Mouse (Mus musculus): Measurements from ENCODE around the gene 1700123L14Rik. TPM values are rescaled to one million over a fixed set of nuclear protein-coding genes. Genes with fewer than 3 reads are reported as not detected.
A peak's percentile ranks its signal among the peaks of the same experiment; 100 is the strongest.
"Not testable (repeated sequence)": the region's sequence is repeated elsewhere in the genome, so short reads cannot be mapped to it uniquely, and the experiment has no call there.

Gene 1700123L14Rik
- not detected for total RNA-seq (2021)
- long read RNA-seq, experiment 1, result 0 reads
- long read RNA-seq, experiment 2, result 0 reads

DNA sequence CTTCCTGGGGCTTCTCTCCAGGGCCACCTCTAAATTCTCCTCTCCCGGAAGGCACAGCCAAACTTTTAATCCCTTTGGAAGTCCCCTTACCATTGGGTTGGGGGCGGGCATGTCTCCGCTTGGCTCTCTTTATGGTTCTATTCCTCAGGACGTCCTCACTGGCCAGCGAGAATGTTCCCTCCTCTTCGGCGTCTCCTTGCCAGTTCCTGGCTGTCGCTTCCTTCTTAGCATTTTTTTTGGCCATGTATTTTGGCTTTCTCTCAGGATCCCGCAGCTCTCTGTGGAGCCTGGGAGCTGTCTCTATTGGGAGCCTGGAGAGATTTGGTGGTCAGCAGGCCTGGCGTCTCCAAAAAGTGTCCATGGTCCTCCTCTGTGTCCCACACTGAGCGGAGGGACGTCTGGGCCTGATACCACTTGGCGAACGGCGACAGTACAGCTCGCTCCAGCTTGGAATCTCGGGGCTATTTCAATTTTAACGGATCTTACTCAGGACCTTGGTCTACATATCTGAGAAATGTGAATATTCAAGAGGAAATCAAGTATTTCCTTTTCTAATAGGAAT is at the start of gene 1700123L14Rik:
1700123L14Rik (minus strand) TSS at position 426 of the 562 bp plus-strand sequence.
- DNase-seq (ENCODE audit: low spot score), result no peak

- no peak for DNase-seq (ENCODE audit: low spot score)
Observed at GRCm38 (mm10) chr6:96205395-96205794, 39.4 kb upstream of the 1700123L14Rik start.

DNA sequence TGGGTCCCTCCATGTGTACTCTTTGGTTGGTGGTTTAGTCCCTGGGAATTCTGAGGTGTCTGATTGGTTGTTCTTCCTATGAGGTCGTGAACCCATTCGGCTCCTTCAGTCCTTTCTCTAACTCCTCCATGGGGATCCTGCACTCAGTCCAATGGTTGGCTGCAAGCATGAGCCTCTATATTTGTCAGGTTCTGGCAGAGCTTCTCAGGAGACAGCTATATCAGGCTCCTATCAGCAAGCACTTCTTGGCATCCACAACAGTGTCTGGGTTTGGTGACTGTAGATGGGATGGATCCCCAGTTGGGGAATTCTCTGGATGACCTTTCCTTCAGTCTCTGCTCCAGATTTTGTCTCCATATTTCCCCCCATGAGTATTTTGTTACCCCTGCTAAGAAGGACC is 32.9 kb upstream of the 1700123L14Rik start:
- DNase-seq (ENCODE audit: low spot score), result not testable (repeated sequence)

GRCm38 (mm10) chr6:96186517-96186916 is 20.5 kb upstream of the 1700123L14Rik start:
- no peak for DNase-seq (ENCODE audit: low spot score)

DNA sequence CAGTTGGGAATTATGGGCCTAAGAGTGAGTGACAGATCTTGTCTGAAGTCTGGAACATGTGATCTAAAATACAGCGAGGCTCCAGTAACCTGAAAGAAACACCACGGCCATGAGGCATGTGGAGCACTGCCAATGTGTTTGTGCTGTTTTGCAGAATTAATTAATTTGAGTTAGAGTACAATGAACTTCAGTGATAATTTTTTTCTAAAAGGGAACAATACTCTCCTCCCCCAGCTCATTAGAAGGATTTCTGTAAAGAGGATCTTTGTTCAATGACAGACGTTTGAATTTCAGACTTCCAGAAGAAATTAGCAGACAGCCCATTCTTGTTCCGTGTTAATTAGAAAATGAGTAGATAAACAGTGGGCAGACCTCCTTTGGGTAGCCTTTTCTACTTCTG is 17.3 kb upstream of the 1700123L14Rik start:
- DNase-seq (ENCODE audit: low spot score), result no peak

GRCm38 (mm10) chr6:96178530-96178929 is 12.5 kb upstream of the 1700123L14Rik start:
- DNase-seq (ENCODE audit: low spot score), result no peak

DNA sequence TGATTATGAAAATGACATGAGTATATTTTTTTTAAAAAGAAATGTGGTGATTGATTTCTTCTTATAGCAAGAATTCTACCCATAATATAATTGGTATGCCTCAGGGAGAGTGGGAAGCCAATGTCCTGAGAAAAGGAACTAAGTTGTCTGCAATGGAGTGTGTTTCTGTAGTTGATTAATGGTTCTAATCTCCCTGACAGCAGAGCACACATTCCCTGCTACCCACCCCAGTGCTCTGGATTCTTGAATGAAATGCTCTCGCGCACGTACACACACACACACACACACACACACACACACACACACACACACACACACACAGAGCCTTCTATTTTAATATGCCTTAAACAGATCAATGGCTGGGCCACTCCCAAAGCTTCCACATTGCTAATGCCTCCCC is 7.6 kb upstream of the 1700123L14Rik start:
- no peak for DNase-seq (ENCODE audit: low spot score)

GRCm38 (mm10) chr6:96167031-96167430 is 988 bp upstream of the 1700123L14Rik start:
- no peak for DNase-seq (ENCODE audit: low spot score)

- peak; percentile 3 for DNase-seq (ENCODE audit: low spot score)
Observed at GRCm38 (mm10) chr6:96165403-96165802, 640 bp downstream of the 1700123L14Rik start.

GRCm38 (mm10) chr6:96143326-96143725 is 22.7 kb downstream of the 1700123L14Rik start:
- DNase-seq (ENCODE audit: low spot score), result no peak

- no peak for DNase-seq (ENCODE audit: low spot score)
Observed at GRCm38 (mm10) chr6:96116534-96117272, 49.3 kb downstream of the 1700123L14Rik start.

DNA sequence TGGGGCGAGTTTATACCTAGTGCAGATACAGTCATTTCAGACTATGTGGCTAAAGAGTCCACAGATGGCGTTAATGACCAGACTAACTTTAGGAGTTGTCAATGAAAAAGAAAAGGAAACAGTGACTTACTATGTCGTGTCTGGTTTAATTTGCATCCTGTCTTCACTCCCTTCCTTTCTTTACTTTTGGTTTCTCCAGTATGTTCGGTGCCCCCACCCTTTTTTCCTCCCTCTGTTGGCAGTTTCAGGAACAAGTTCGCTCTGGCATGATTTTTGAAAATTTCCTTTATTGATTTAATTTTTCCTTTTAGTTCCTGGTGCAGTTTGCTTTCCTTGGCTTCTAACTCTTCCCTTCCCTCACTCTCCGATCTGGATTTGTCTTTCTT is 49.9 kb downstream of the 1700123L14Rik start:
- DNase-seq (ENCODE audit: low spot score), result no peak

Other genes starting within 250 kb of the 1700123L14Rik start
- not detected for gene Fam19a1, start 53.1 kb downstream of the 1700123L14Rik start, total RNA-seq (2021)

Measured in gastrocnemius, adult 18-20 months (tissue).